Mouse (Mus musculus) neural tube, embryonic 12.5 days (tissue): ENCODE results near the gene Nr4a1. TPM values are rescaled to one million over a fixed set of nuclear protein-coding genes. Genes with fewer than 3 reads are reported as not detected.

ENCODE experiments used
- ATAC-seq: fragments of 200-750 bp; cut with Nextera tagmentation; 2 replicates; pipeline ENCODE4 v1.8.0; 2017; ENCODE audit warnings: low read depth, mild to moderate bottlenecking, moderate TSS enrichment, moderate library complexity; ENCODE audit not compliant: low FRiP score
- H3K27ac ChIP-seq: fragments of 300-500 bp; sonication (generic); 2 replicates; pipeline ENCODE4 v1.5.1; 2016
- H3K27me3 ChIP-seq: fragments of 300-500 bp; sonication (generic); replicated peaks from 2 replicates; pipeline ENCODE4 v1.6.1; 2016; ENCODE audit warnings: mild to moderate bottlenecking
- H3K36me3 ChIP-seq: fragments of 300-500 bp; sonication (generic); 2 replicates; pipeline ENCODE4 v1.6.1; 2016; ENCODE audit warnings: mild to moderate bottlenecking
- H3K4me1 ChIP-seq: fragments of 300-500 bp; sonication (generic); 2 replicates; pipeline ENCODE4 v1.6.1; 2016
- H3K4me2 ChIP-seq: fragments of 300-500 bp; sonication (generic); replicated peaks from 2 replicates; pipeline ENCODE4 v1.6.1; 2016; ENCODE audit warnings: mild to moderate bottlenecking
- H3K4me3 ChIP-seq: fragments of 300-500 bp; sonication (generic); 2 replicates; pipeline ENCODE4 v1.5.1; 2016
- H3K9ac ChIP-seq: fragments of 300-500 bp; sonication (generic); 2 replicates; pipeline ENCODE4 v1.6.1; 2016; ENCODE audit warnings: mild to moderate bottlenecking
- H3K9me3 ChIP-seq: fragments of 300-500 bp; sonication (generic); 2 replicates; pipeline ENCODE4 v1.6.1; 2016; ENCODE audit warnings: mild to moderate bottlenecking
- WGBS: fragments of 180-500 bp; shearing (Covaris S2); methylation state at CpG from one replicate; pipeline ENCODE4 v1.1.7; 2016; 5-methylcytosine and 5-hydroxymethylcytosine counted together
- polyA plus RNA-seq: library from polyadenylated mRNA; unstranded; fragments of >200 nt; fragmentation: Nextera tagmentation; extraction: Ambion mirVana; gene quantifications from 2 replicates; pipeline ENCODE4 v1.2.1, GENCODE M21; 2016

Nr4a1 gene
- polyA plus RNA-seq, 1 experiment from 2014 or later: 7.5 TPM

- H3K27me3 ChIP-seq: peaks cover 19% of the 10 kb centered on the region
- under 1% methylated on average over 75 of the region's 77 CpGs for WGBS
- ATAC-seq: peak; percentile 58
Measured at GRCm38 (mm10) chr15:101224006-101224906, 29.8 kb upstream of the Nr4a1 start, which contains the start of gene Grasp. Gene Grasp (plus strand): TSS chr15:101224188.

GRCm38 (mm10) chr15:101224977-101225376 is 29.1 kb upstream of the Nr4a1 start:
- Histone ChIP-seq H3K9ac (peak overlapping the region; percentile 84), H3K9me3 (no peaks in the 10 kb centered on the region), H3K4me2 (peak overlapping the region; percentile 93), H3K4me1 (peaks cover 48% of the 10 kb centered on the region), H3K36me3 (peaks cover 9% of the 10 kb centered on the region; the same call in 1 of the 2 replicates), H3K27me3 (peaks cover 19% of the 10 kb centered on the region), H3K27ac (no peak overlapping the region; the same call in 1 of the 2 replicates), H3K4me3 (peak overlapping the region; percentile 69)
- 3% methylated on average over 14 of the region's 14 CpGs for WGBS
- ATAC-seq: no peak

More at GRCm38 (mm10) chr15:101224006-101224906, 29.8 kb upstream of the Nr4a1 start, which contains the start of gene Grasp:
- no peaks in the 10 kb centered on the region for H3K9me3 ChIP-seq
- peaks cover 48% of the 10 kb centered on the region for H3K4me1 ChIP-seq
- H3K9ac ChIP-seq: peak within 1 kb of the TSS; percentile 84
- peak within 1 kb of the TSS; percentile 7; the same call in 1 of the 2 replicates for H3K27ac ChIP-seq
- peak within 1 kb of the TSS; percentile 93 for H3K4me2 ChIP-seq
- peaks cover 3% of the 10 kb centered on the region; the same call in 1 of the 2 replicates for H3K36me3 ChIP-seq
- peak within 1 kb of the TSS; percentile 69 for H3K4me3 ChIP-seq

- no peak overlapping the region for H3K4me3 ChIP-seq
- H3K9ac ChIP-seq: peak overlapping the region; percentile 26; the same call in 1 of the 2 replicates
- 18% methylated on average over 7 of the region's 7 CpGs for WGBS
- H3K27me3 ChIP-seq: peaks cover 21% of the 10 kb centered on the region
- no peaks in the 10 kb centered on the region for H3K9me3 ChIP-seq
- 0 out of 2 replicates have a peak overlapping the region, but pooled peaks have one; percentile 18 for H3K4me2 ChIP-seq
- peaks cover 26% of the 10 kb centered on the region for H3K36me3 ChIP-seq
- H3K27ac ChIP-seq: no peak overlapping the region
- ATAC-seq: no peak
- peaks cover 25% of the 10 kb centered on the region for H3K4me1 ChIP-seq
Measured at GRCm38 (mm10) chr15:101227971-101228370, 26.1 kb upstream of the Nr4a1 start.

- H3K27me3 ChIP-seq: peaks cover 17% of the 10 kb centered on the region
- H3K27ac ChIP-seq: no peak overlapping the region
- H3K9ac ChIP-seq: no peak overlapping the region
- no peaks in the 10 kb centered on the region for H3K9me3 ChIP-seq
- H3K4me1 ChIP-seq: peaks cover 15% of the 10 kb centered on the region
- H3K4me3 ChIP-seq: no peak overlapping the region
- whole genome bisulfite sequencing: 91% methylated on average over 21 of the region's 21 CpGs
- H3K4me2 ChIP-seq: no peak overlapping the region
- no peak for ATAC-seq
- peaks cover 26% of the 10 kb centered on the region for H3K36me3 ChIP-seq
Measured at GRCm38 (mm10) chr15:101228866-101229590, 25.0 kb upstream of the Nr4a1 start.

GRCm38 (mm10) chr15:101230503-101230902 is 23.6 kb upstream of the Nr4a1 start:
- Histone ChIP-seq H3K4me1 (peaks cover 11% of the 10 kb centered on the region), H3K9me3 (no peaks in the 10 kb centered on the region), H3K27ac (no peak overlapping the region), H3K4me3 (no peak overlapping the region), H3K27me3 (peaks cover 19% of the 10 kb centered on the region; the same call in 1 of the 2 replicates), H3K9ac (no peak overlapping the region), H3K4me2 (no peak overlapping the region), H3K36me3 (peaks cover 26% of the 10 kb centered on the region)
- ATAC-seq: no peak
- WGBS: 95% methylated on average over 19 of the region's 19 CpGs

- 78% methylated on average over 23 of the region's 23 CpGs for WGBS
- H3K4me3 ChIP-seq: peak overlapping the region; percentile 11; the same call in 1 of the 2 replicates
- H3K27me3 ChIP-seq: peaks cover 15% of the 10 kb centered on the region; the same call in 1 of the 2 replicates
- H3K4me2 ChIP-seq: peak overlapping the region; percentile 50
- ATAC-seq: 0 out of 2 replicates have a peak, but pooled peaks have one; percentile 14
- peaks cover 26% of the 10 kb centered on the region for H3K36me3 ChIP-seq
- H3K4me1 ChIP-seq: peaks cover 17% of the 10 kb centered on the region
- H3K9ac ChIP-seq: no peak overlapping the region
- H3K27ac ChIP-seq: no peak overlapping the region
- H3K9me3 ChIP-seq: no peaks in the 10 kb centered on the region
Measured at GRCm38 (mm10) chr15:101230995-101231647, 22.9 kb upstream of the Nr4a1 start.

GRCm38 (mm10) chr15:101231648-101232180 is 22.4 kb upstream of the Nr4a1 start:
- no peak overlapping the region; the same call in 1 of the 2 replicates for H3K9ac ChIP-seq
- H3K27me3 ChIP-seq: peaks cover 15% of the 10 kb centered on the region; the same call in 1 of the 2 replicates
- H3K27ac ChIP-seq: no peak overlapping the region
- 58% methylated on average over 56 of the region's 56 CpGs for WGBS
- peak overlapping the region; percentile 50 for H3K4me2 ChIP-seq
- ATAC-seq: peak; percentile 34; the same call in 1 of the 2 replicates
- peak overlapping the region; percentile 11; the same call in 1 of the 2 replicates for H3K4me3 ChIP-seq
- peaks cover 17% of the 10 kb centered on the region for H3K4me1 ChIP-seq
- H3K36me3 ChIP-seq: peaks cover 26% of the 10 kb centered on the region
- H3K9me3 ChIP-seq: no peaks in the 10 kb centered on the region

GRCm38 (mm10) chr15:101232607-101233006 is 21.5 kb upstream of the Nr4a1 start:
- Histone ChIP-seq H3K27me3 (peaks cover 12% of the 10 kb centered on the region; the same call in 1 of the 2 replicates), H3K9me3 (no peaks in the 10 kb centered on the region), H3K4me2 (no peak overlapping the region), H3K36me3 (peaks cover 26% of the 10 kb centered on the region), H3K4me1 (peaks cover 17% of the 10 kb centered on the region), H3K4me3 (no peak overlapping the region), H3K9ac (no peak overlapping the region), H3K27ac (no peak overlapping the region)
- no peak for ATAC-seq
- 78% methylated on average over 4 of the region's 4 CpGs for WGBS

- Histone ChIP-seq H3K27ac (no peak overlapping the region), H3K9ac (no peak overlapping the region), H3K4me2 (no peak overlapping the region), H3K27me3 (peaks cover 12% of the 10 kb centered on the region; the same call in 1 of the 2 replicates), H3K4me3 (no peak overlapping the region), H3K9me3 (no peaks in the 10 kb centered on the region), H3K36me3 (peaks cover 26% of the 10 kb centered on the region), H3K4me1 (peaks cover 13% of the 10 kb centered on the region)
- 86% methylated on average over 3 of the region's 3 CpGs for WGBS
- no peak for ATAC-seq
Measured at GRCm38 (mm10) chr15:101233183-101233582, 20.9 kb upstream of the Nr4a1 start.

GRCm38 (mm10) chr15:101233641-101234275 is 20.3 kb upstream of the Nr4a1 start:
- no peak for ATAC-seq
- H3K4me3 ChIP-seq: no peak overlapping the region
- H3K4me2 ChIP-seq: no peak overlapping the region
- H3K27me3 ChIP-seq: peaks cover 17% of the 10 kb centered on the region
- H3K9ac ChIP-seq: no peak overlapping the region
- peaks cover 26% of the 10 kb centered on the region for H3K36me3 ChIP-seq
- no peak overlapping the region for H3K27ac ChIP-seq
- peaks cover 14% of the 10 kb centered on the region for H3K4me1 ChIP-seq
- WGBS: 17% methylated on average over 11 of the region's 11 CpGs
- H3K9me3 ChIP-seq: no peaks in the 10 kb centered on the region
